In genomic region chr2:174929718-174930117, GRCm38 (mm10) we compare ENCODE assay signal across 18 mouse cellular contexts.
A peak's percentile ranks its signal among the peaks of the same experiment; 100 is the strongest.
DNase-seq lines count a peak whose midpoint lies in the region; ATAC-seq and TF ChIP-seq lines count a peak whose summit lies in the region.
"Had no signal": no experiment of that assay in that cellular context is flagged by ENCODE, and none has a peak within 500 bp of the region (broad histone marks: within the 10 kb centered on the region; RNA-seq: fewer than 3 reads in every experiment).

No protein-coding gene starts in this region.

- ATAC-seq in forebrain, postnatal 0 days, result no peak
- ATAC-seq in forebrain, embryonic 14.5 days, result no peak
- ATAC-seq in liver, embryonic 11.5 days (replicated peaks; ENCODE audit: low FRiP score), result no peak
- ATAC-seq: forebrain, embryonic 15.5 days had no signal

- no peaks in the 10 kb centered on the region for H3K9me3 ChIP-seq in forebrain, postnatal 0 days (ENCODE audit: low read length)
- no peaks in the 10 kb centered on the region for H3K9me3 ChIP-seq in forebrain, embryonic 14.5 days (replicated peaks; ENCODE audit: control insufficient read depth, low read length)
- H3K9me3 ChIP-seq in liver, embryonic 11.5 days (ENCODE audit: control insufficient read depth, low read length), result no peaks in the 10 kb centered on the region
- no peaks in the 10 kb centered on the region for H3K9me3 ChIP-seq in forebrain, embryonic 10.5 days
- H3K9me3 ChIP-seq: forebrain, embryonic 15.5 days; limb, embryonic 13.5 days; neural tube, embryonic 13.5 days had no signal

- TF ChIP-seq CTCF in forebrain, postnatal 0 days (IDR thresholded peaks at IDR 0.05; ENCODE audit: low read depth), result peak; percentile 15; the same call in 1 of the 2 replicates
- peak; percentile 19; the same call in 1 of the 2 replicates for TF ChIP-seq CTCF in liver, adult 2 months (IDR thresholded peaks at IDR 0.05; ENCODE audit: low read depth, low read length)
- 0 out of 2 replicates have a peak, but pooled peaks have one; percentile 5 for TF ChIP-seq CTCF in cortical plate, adult 2 months (IDR thresholded peaks at IDR 0.05; ENCODE audit: extremely low read depth, insufficient read depth, low read length)

- H3K4me2 ChIP-seq in forebrain, postnatal 0 days (ENCODE audit: low read depth), result no peak overlapping the region
- H3K4me2 ChIP-seq in forebrain, embryonic 14.5 days (ENCODE audit: low read length), result no peak overlapping the region
- no peak overlapping the region for H3K4me2 ChIP-seq in liver, embryonic 11.5 days
- H3K4me2 ChIP-seq: forebrain, embryonic 15.5 days; hindbrain, embryonic 14.5 days; limb, embryonic 13.5 days; neural tube, embryonic 13.5 days had no signal

- H3K27me3 ChIP-seq in forebrain, postnatal 0 days (ENCODE audit: insufficient read depth, low read length), result no peaks in the 10 kb centered on the region
- H3K27me3 ChIP-seq in forebrain, embryonic 14.5 days (replicated peaks; ENCODE audit: control insufficient read depth, insufficient read depth, low read length), result no peaks in the 10 kb centered on the region
- no peaks in the 10 kb centered on the region for H3K27me3 ChIP-seq in liver, adult 2 months (ENCODE audit: control insufficient read depth, insufficient read depth, low read length)
- no peaks in the 10 kb centered on the region for H3K27me3 ChIP-seq in liver, embryonic 11.5 days (replicated peaks; ENCODE audit: control insufficient read depth, insufficient read depth, low read length)
- no peaks in the 10 kb centered on the region for H3K27me3 ChIP-seq in forebrain, embryonic 10.5 days (ENCODE audit: poor library complexity, severe bottlenecking)
- H3K27me3 ChIP-seq: forebrain, embryonic 15.5 days; limb, embryonic 13.5 days; neural tube, embryonic 13.5 days had no signal

- no peak for DNase-seq in forebrain, postnatal 0 days
- DNase-seq in forebrain, embryonic 14.5 days (ENCODE audit: low spot score), result no peak
- DNase-seq in liver, adult 2 months (ENCODE audit: extremely low read depth, low read depth, low spot score), result no peak
- no peak for DNase-seq in liver, embryonic 11.5 days (ENCODE audit: low spot score)
- DNase-seq in B cell, adult 2 months, result peak; percentile 12 to 14
- DNase-seq in forebrain, embryonic 10.5 days (ENCODE audit: extremely low spot score, low spot score), result no peak
- no peak for DNase-seq in right cerebral cortex, postnatal 25 days
- DNase-seq: adrenal gland, adult 8-10 months; cerebellum, postnatal 14 days; gastrocnemius, postnatal 36 days; kidney, postnatal 25 days; lung, postnatal 36 days; midbrain, embryonic 14.5 days had no signal

- H3K36me3 ChIP-seq in forebrain, postnatal 0 days (ENCODE audit: insufficient read depth), result no peaks in the 10 kb centered on the region
- H3K36me3 ChIP-seq in forebrain, embryonic 14.5 days (ENCODE audit: control insufficient read depth, insufficient read depth, low read length), result no peaks in the 10 kb centered on the region
- H3K36me3 ChIP-seq in liver, adult 2 months (ENCODE audit: control insufficient read depth, insufficient read depth, low read length), result no peaks in the 10 kb centered on the region
- H3K36me3 ChIP-seq in liver, embryonic 11.5 days (ENCODE audit: control insufficient read depth, insufficient read depth, low read length), result no peaks in the 10 kb centered on the region
- H3K36me3 ChIP-seq in forebrain, embryonic 10.5 days (replicated peaks), result no peaks in the 10 kb centered on the region
- H3K36me3 ChIP-seq: forebrain, embryonic 15.5 days; limb, embryonic 13.5 days; neural tube, embryonic 13.5 days had no signal

- H3K79me2 ChIP-seq in liver, adult 2 months (ENCODE audit: control insufficient read depth, insufficient read depth, low read length), result no peaks in the 10 kb centered on the region

- no peak for TF ChIP-seq POLR2A in liver, adult 2 months (IDR thresholded peaks at IDR 0.05; ENCODE audit: extremely low read depth, insufficient read depth, low read length)
- no peak for TF ChIP-seq POLR2A in cortical plate, adult 2 months (IDR thresholded peaks at IDR 0.05; ENCODE audit: extremely low read depth, insufficient read depth, low read length)

- no peaks in the 10 kb centered on the region for H3K4me1 ChIP-seq in forebrain, postnatal 0 days (ENCODE audit: insufficient read depth)
- H3K4me1 ChIP-seq in forebrain, embryonic 14.5 days (ENCODE audit: control insufficient read depth, insufficient read depth, low read length), result no peaks in the 10 kb centered on the region
- H3K4me1 ChIP-seq in liver, adult 2 months (ENCODE audit: control insufficient read depth, insufficient read depth, low read length), result no peaks in the 10 kb centered on the region
- no peaks in the 10 kb centered on the region for H3K4me1 ChIP-seq in liver, embryonic 11.5 days (replicated peaks; ENCODE audit: control insufficient read depth, insufficient read depth, low read length)
- no peaks in the 10 kb centered on the region; the same call in 1 of the 2 replicates for H3K4me1 ChIP-seq in cortical plate, adult 2 months (ENCODE audit: control insufficient read depth, insufficient read depth, low read length)
- H3K4me1 ChIP-seq in forebrain, embryonic 10.5 days, result peaks cover 10% of the 10 kb centered on the region
- H3K4me1 ChIP-seq: forebrain, embryonic 15.5 days; neural tube, embryonic 13.5 days had no signal

- H3K9ac ChIP-seq in forebrain, postnatal 0 days, result no peak overlapping the region
- no peak overlapping the region for H3K9ac ChIP-seq in forebrain, embryonic 14.5 days (ENCODE audit: low read length)
- no peak overlapping the region for H3K9ac ChIP-seq in liver, adult 2 months (ENCODE audit: low read depth, low read length)
- H3K9ac ChIP-seq in liver, embryonic 11.5 days (ENCODE audit: low read depth, low read length), result no peak overlapping the region
- H3K9ac ChIP-seq: forebrain, embryonic 15.5 days; hindbrain, embryonic 14.5 days; limb, embryonic 13.5 days; neural tube, embryonic 13.5 days had no signal

- 68% methylated on average over 2 of the region's 2 CpGs for WGBS in forebrain, postnatal 0 days
- WGBS in forebrain, embryonic 14.5 days, result 76% methylated on average over 2 of the region's 2 CpGs
- 55% methylated on average over 2 of the region's 2 CpGs for WGBS in liver, adult 2 months
- 69% methylated on average over 2 of the region's 2 CpGs for WGBS in liver, embryonic 11.5 days
- WGBS in forebrain, embryonic 10.5 days, result 80% methylated on average over 2 of the region's 2 CpGs

- H3K27ac ChIP-seq in forebrain, postnatal 0 days (ENCODE audit: low read depth, low read length), result no peak overlapping the region
- no peak overlapping the region for H3K27ac ChIP-seq in forebrain, embryonic 14.5 days (ENCODE audit: low read depth, low read length)
- no peak overlapping the region for H3K27ac ChIP-seq in liver, adult 2 months (replicated peaks; ENCODE audit: insufficient read depth, low read depth, low read length)
- no peak overlapping the region for H3K27ac ChIP-seq in liver, embryonic 11.5 days (ENCODE audit: low read depth, low read length)
- no peak overlapping the region for H3K27ac ChIP-seq in cortical plate, adult 2 months (ENCODE audit: insufficient read depth, low read length)
- H3K27ac ChIP-seq in forebrain, embryonic 10.5 days, result no peak overlapping the region
- H3K27ac ChIP-seq: forebrain, embryonic 15.5 days; hindbrain, embryonic 14.5 days; limb, embryonic 13.5 days; neural tube, embryonic 13.5 days had no signal

- no peak overlapping the region for H3K4me3 ChIP-seq in forebrain, postnatal 0 days (ENCODE audit: low read depth, low read length)
- H3K4me3 ChIP-seq in forebrain, embryonic 14.5 days (ENCODE audit: low read depth, low read length), result no peak overlapping the region
- H3K4me3 ChIP-seq in liver, adult 2 months (ENCODE audit: insufficient read depth, low read depth, low read length), result no peak overlapping the region
- H3K4me3 ChIP-seq in liver, embryonic 11.5 days (ENCODE audit: low read depth, low read length), result no peak overlapping the region
- no peak overlapping the region for H3K4me3 ChIP-seq in cortical plate, adult 2 months (ENCODE audit: insufficient read depth, low read length)
- no peak overlapping the region for H3K4me3 ChIP-seq in forebrain, embryonic 10.5 days
- H3K4me3 ChIP-seq: forebrain, embryonic 15.5 days; limb, embryonic 13.5 days; neural tube, embryonic 13.5 days had no signal

Comparison
In these comparisons a context has a peak if more than half of its experiments do, and no peak if none do; other contexts are left out.
1. DNase-seq: peak in B cell, adult 2 months (2 of 2); none in forebrain, postnatal 0 days (single experiment), forebrain, embryonic 14.5 days (single experiment), liver, adult 2 months (single experiment), liver, embryonic 11.5 days (single experiment), forebrain, embryonic 10.5 days (single experiment) and right cerebral cortex, postnatal 25 days (single experiment).
2. Peak in every context shown above with its lines, with median percentiles within 50 percentile points of each other: CTCF ChIP-seq.